Mouse (Mus musculus) heart, adult 18-20 months (tissue): Measurements from ENCODE around the gene Fam217a. TPM values are rescaled to one million over a fixed set of nuclear protein-coding genes. Genes with fewer than 3 reads are reported as not detected.
"Not testable (repeated sequence)": the region's sequence is repeated elsewhere in the genome, so short reads cannot be mapped to it uniquely, and the experiment has no call there.

Experiments
- DNase-seq, 2 experiments: peaks; one replicate each; pipeline ENCODE4 v3.0.0; 2021 to 2022; ENCODE audit warnings: mixed read lengths in 1 of 2
- long read RNA-seq, 2 experiments: library from polyadenylated mRNA; stranded (forward); transcript quantifications; one replicate each; pipeline ENCODE4 v2.0.0; 2021
- total RNA-seq, 2 experiments: library from RNA; stranded (reverse); gene quantifications; 2 replicates each; pipeline ENCODE4 v1.2.3; 2021

Fam217a gene
- under 1 TPM; 0.20 to 0.21 TPM for total RNA-seq
- long read RNA-seq, experiment 1: 0 reads
- long read RNA-seq, experiment 2: 0 reads

GRCm38 (mm10) chr13:34924210-34924609 lies at the start of gene Fam217a, which contains the start of gene 4933417A18Rik:
Gene Fam217a, minus strand, starts transcription at chr13:34924310.
Gene 4933417A18Rik, plus strand, starts transcription at chr13:34924409.
- no peak for DNase-seq

- DNase-seq: no peak
These were observed 49.7 kb upstream of the Fam217a start for GRCm38 (mm10) chr13:34973770-34974169.

GRCm38 (mm10) chr13:34973149-34973548 lies 49.0 kb upstream of the Fam217a start:
- peak; percentile 8 to 54 for DNase-seq

GRCm38 (mm10) chr13:34972456-34972855 lies 48.3 kb upstream of the Fam217a start:
- DNase-seq: not testable (repeated sequence)

- DNase-seq: not testable (repeated sequence)
These were observed 41.5 kb upstream of the Fam217a start for GRCm38 (mm10) chr13:34965647-34966046.

- DNase-seq: no peak
These were observed 40.8 kb upstream of the Fam217a start for GRCm38 (mm10) chr13:34964866-34965265.

GRCm38 (mm10) chr13:34964419-34964818 lies 40.3 kb upstream of the Fam217a start:
- peak in 1 of 2 experiments; percentile 19 for DNase-seq

- peak; percentile 63 to 69 for DNase-seq
These were observed 39.6 kb upstream of the Fam217a start, which contains the start of gene Eci3 for GRCm38 (mm10) chr13:34963511-34964397. Gene Eci3, minus strand, starts transcription at chr13:34963810.

- DNase-seq: no peak
These were observed 37.1 kb upstream of the Fam217a start for GRCm38 (mm10) chr13:34960996-34961770.

GRCm38 (mm10) chr13:34958158-34958557 lies 34.0 kb upstream of the Fam217a start:
- DNase-seq: not testable (repeated sequence)

GRCm38 (mm10) chr13:34956901-34957300 lies 32.8 kb upstream of the Fam217a start:
- DNase-seq: no peak

GRCm38 (mm10) chr13:34951437-34951836 lies 27.3 kb upstream of the Fam217a start:
- DNase-seq: not testable (repeated sequence)

GRCm38 (mm10) chr13:34942370-34942769 lies 18.3 kb upstream of the Fam217a start:
- DNase-seq: no peak

GRCm38 (mm10) chr13:34934931-34935644 lies 11.0 kb upstream of the Fam217a start:
- no peak for DNase-seq

- peak in 1 of 2 experiments; percentile 6 for DNase-seq
These were observed 7.5 kb downstream of the Fam217a start for GRCm38 (mm10) chr13:34916520-34917167.

- DNase-seq: no peak
These were observed 9.5 kb downstream of the Fam217a start for GRCm38 (mm10) chr13:34914614-34915013.

GRCm38 (mm10) chr13:34892871-34893270 lies 31.2 kb downstream of the Fam217a start:
- DNase-seq: no peak

GRCm38 (mm10) chr13:34876481-34876880 lies 47.6 kb downstream of the Fam217a start:
- no peak for DNase-seq

- DNase-seq: peak in 1 of 2 experiments; percentile 75
These were observed 48.2 kb downstream of the Fam217a start for GRCm38 (mm10) chr13:34875741-34876445.

- peak; percentile 94 to 97 for DNase-seq
These were observed 48.9 kb downstream of the Fam217a start, which contains the start of gene Prpf4b for GRCm38 (mm10) chr13:34875166-34875710. Gene Prpf4b, plus strand, starts transcription at chr13:34875302.
